Mouse (Mus musculus) brain, adult 2 months (tissue): ENCODE measurements around the gene Arl8a.
"Not testable (repeated sequence)": the region's sequence is repeated elsewhere in the genome, so short reads cannot be mapped to it uniquely, and the experiment has no call there.

ENCODE experiments used
- DNase-seq: peaks from one replicate; pipeline ENCODE4 v3.0.0; 2011; ENCODE audit warnings: low read depth, low spot score

Arl8a gene

DNA sequence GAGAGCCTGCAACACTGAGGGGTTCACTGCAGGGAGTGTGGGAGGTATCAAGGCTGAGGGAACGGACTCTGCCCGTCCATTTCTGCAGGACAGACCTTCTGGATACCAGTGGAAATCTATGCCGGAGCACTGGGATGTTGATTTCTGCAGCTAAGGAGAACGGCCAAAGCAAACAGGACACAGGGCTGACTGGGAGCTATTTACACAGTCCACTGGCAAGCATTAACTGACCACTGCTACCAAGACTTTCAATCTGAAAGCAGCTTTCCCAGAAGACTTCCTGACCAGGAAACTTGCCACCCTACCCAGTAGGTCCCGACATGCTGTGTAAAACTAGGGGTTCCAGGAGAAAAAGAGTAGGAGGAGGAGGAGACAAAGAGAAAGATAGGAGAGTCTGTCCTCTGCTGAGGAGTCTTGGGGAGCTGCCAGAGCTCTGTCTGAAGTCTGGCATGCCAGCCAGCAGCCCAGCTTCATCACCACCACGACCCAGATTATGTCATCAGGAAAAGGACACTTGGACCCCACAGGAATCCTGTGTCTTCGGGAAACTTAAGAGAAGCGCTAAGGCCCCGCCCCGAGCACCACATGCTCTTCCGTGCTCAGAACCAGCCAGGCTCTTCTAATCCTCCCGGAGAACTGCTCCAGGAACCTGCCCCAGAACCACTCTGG is 23.1 kb downstream of the Arl8a start:
- peak; percentile 58 for DNase-seq

GRCm38 (mm10) chr1:135170299-135170698 is 23.7 kb downstream of the Arl8a start:
- DNase-seq: no peak

DNA sequence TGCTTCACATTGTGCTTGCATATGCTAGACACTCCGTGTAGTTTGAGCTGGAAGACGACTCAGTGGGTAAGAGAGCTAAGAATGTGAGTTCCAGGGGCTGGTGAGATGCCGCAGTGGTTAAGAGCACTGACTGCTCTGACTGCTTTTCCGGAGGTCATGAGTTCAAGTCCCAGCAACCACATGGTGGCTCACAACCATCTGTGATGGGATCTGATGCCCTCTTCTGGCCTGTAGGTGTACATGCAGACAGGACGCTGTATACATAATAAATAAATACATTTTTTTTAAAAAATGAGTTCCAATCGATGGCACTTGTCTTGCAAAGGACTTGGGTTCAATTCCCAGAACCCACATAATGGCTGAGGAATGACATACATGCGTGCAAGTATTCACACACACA is 24.6 kb downstream of the Arl8a start:
- DNase-seq: no peak

DNA sequence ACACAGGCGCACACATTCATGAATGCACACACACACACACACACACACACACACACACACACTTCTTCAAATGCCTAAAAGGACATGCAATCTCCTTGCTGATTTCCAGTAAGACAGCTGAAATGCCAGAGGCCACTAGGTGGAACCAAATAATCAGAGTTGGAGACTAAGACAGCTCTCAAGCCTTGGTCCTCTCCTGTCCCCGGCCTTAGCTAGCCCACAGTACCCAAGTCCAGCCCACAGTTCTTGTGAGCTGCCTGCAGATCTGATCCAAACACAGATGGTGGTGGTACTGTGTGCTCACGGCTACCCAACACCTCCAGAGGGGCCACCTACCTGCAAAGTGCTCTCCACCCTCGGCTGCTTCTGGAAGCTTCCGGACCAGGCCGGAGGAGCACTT is 25.4 kb downstream of the Arl8a start:
- DNase-seq: peak; percentile 94

GRCm38 (mm10) chr1:135173311-135173710 is 26.7 kb downstream of the Arl8a start:
- DNase-seq: no peak

- DNase-seq: no peak
Observed at GRCm38 (mm10) chr1:135175176-135175575, 28.6 kb downstream of the Arl8a start.

- no peak for DNase-seq
Observed at GRCm38 (mm10) chr1:135177724-135178123, 31.1 kb downstream of the Arl8a start.

DNA sequence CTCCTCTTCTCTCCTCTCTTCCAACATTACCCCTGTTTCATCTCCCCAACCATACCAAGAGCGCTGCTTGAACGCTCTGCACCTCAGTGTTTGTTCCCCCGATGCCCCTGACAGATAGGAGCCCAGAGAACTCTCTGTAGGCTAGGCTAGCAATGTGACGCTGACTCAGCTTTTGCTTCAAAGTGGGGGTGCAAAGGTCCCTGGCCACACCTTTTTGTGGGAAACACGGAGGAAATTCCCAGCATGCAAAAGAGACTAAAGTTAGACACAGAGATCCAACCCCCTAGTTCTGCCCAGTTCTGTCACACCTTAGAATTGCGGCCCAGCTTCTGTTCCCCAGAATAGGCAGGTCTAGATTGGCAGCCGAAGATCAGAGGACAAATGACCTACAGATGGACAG is 32.2 kb downstream of the Arl8a start:
- DNase-seq: no peak

DNA sequence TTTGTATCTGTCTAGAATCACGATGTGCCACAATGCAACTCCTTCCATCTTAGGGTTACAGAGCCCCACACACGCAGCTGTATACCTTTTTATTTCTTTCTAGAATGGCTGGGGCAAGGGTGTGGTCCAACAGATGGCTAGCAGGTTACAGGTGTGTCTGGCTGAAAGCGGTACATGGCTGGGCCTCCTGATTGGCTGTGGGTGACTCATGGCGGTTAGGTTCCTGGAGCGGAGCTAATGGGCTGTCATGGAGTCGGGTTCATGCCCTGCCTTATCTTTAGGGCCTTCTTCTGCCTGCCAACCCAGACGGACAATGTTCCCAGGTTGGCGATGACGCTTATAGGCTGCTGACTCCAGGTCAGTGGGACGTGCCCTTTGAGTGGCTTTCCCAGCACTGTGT is 34.2 kb downstream of the Arl8a start:
- no peak for DNase-seq

- no peak for DNase-seq
Observed at GRCm38 (mm10) chr1:135181275-135181674, 34.7 kb downstream of the Arl8a start.

- no peak for DNase-seq
Observed at GRCm38 (mm10) chr1:135181880-135182623, 35.4 kb downstream of the Arl8a start.

DNA sequence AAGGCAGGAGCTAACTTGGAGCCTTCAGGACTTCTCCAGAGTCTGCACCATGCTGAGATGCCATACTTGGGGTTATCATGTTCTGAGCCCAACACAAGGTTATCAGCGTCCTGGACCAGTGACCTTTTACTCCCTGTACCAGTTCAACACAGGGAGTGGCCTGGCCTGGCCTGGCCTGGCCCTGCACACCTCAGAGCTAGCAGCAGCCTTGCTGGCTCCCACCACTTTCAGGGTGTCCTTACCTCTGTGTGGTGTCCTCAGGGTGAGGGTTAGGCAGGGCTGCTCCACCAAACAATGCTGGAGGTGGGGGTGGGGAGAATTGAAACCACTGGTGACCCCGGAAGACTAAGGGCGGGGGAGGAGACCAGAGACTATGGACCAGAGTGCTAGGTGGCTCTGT is 36.4 kb downstream of the Arl8a start:
- DNase-seq: no peak

DNA sequence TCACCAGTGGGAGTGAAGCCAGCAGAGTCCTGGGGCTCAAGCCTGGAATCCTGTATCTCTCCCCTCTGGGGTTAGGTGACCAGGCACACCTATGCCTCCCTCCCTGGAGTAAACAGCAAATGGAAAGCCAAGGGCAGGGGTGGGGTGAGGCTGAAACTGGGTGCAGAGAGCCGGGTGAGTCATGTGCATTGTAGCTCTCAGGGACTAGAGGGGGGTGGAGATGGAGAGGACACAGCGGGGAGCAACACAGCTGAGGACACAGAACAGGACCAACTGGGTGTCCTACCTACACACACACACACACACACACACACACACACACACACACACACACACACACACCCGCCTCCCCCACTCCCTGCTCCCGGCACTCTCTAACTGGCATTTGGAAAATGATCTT is 36.8 kb downstream of the Arl8a start:
- DNase-seq: peak; percentile 53

GRCm38 (mm10) chr1:135183941-135184570 is 37.4 kb downstream of the Arl8a start:
- peak; percentile 33 for DNase-seq

- DNase-seq: no peak
Observed at GRCm38 (mm10) chr1:135185936-135186335, 39.3 kb downstream of the Arl8a start.

GRCm38 (mm10) chr1:135186427-135186826 is 39.8 kb downstream of the Arl8a start:
- no peak for DNase-seq

GRCm38 (mm10) chr1:135187016-135187415 is 40.4 kb downstream of the Arl8a start:
- not testable (repeated sequence) for DNase-seq

GRCm38 (mm10) chr1:135188197-135188596 is 41.6 kb downstream of the Arl8a start:
- peak; percentile 85 for DNase-seq

- no peak for DNase-seq
Observed at GRCm38 (mm10) chr1:135189186-135189585, 42.6 kb downstream of the Arl8a start.

GRCm38 (mm10) chr1:135194335-135194734 is 47.7 kb downstream of the Arl8a start:
- DNase-seq: peak; percentile 53

- no peak for DNase-seq
Observed at GRCm38 (mm10) chr1:135195907-135196440, 49.4 kb downstream of the Arl8a start.

- DNase-seq: no peak
Observed at GRCm38 (mm10) chr1:135198412-135198811, 51.8 kb downstream of the Arl8a start.
